Mouse (Mus musculus) cerebellum, adult 2 months (tissue): ENCODE measurements around the gene Mier3. TPM values are rescaled to one million over a fixed set of nuclear protein-coding genes. Genes with fewer than 3 reads are reported as not detected.

Experiments used
- DNase-seq, 2 experiments: peaks; one replicate each; pipeline ENCODE4 v3.0.0; 2021
- H3K27ac ChIP-seq: fragments of 200-500 bp; 2 replicates; pipeline ENCODE4 v1.5.1; 2012; ENCODE audit warnings: low read length, control low read depth, inconsistent platforms; ENCODE audit not compliant: insufficient read depth
- H3K27me3 ChIP-seq: fragments of 200-500 bp; 2 replicates; pipeline ENCODE4 v1.6.1; 2012; ENCODE audit warnings: inconsistent platforms, mild to moderate bottlenecking, low read length, moderate library complexity; ENCODE audit not compliant: control insufficient read depth, insufficient read depth
- H3K4me1 ChIP-seq: fragments of 200-500 bp; 2 replicates; pipeline ENCODE4 v1.6.1; 2011; ENCODE audit warnings: low read length; ENCODE audit not compliant: control insufficient read depth, insufficient read depth
- H3K4me3 ChIP-seq: fragments of 200-500 bp; replicated peaks from 2 replicates; pipeline ENCODE3; 2011; ENCODE audit warnings: mild to moderate bottlenecking, low read depth, low read length, control low read depth; ENCODE audit not compliant: insufficient read depth
- CTCF ChIP-seq: fragments of 200-500 bp; IDR thresholded peaks from 2 replicates; pipeline ENCODE4 v1.5.1; 2011; ENCODE audit warnings: low read depth, mild to moderate bottlenecking, control low read depth, low read length, moderate library complexity, borderline replicate concordance; ENCODE audit not compliant: insufficient read depth
- POLR2A ChIP-seq: fragments of 200-500 bp; IDR thresholded peaks from 2 replicates; pipeline ENCODE4 v1.6.1; 2011; ENCODE audit warnings: low read length, control low read depth, borderline replicate concordance; ENCODE audit not compliant: insufficient read depth
- WGBS: fragments of 180-500 bp; shearing (Covaris S2); methylation state at CpG from one replicate; pipeline ENCODE4 v1.1.7; 2018; 5-methylcytosine and 5-hydroxymethylcytosine counted together
- polyA plus RNA-seq: library from polyadenylated mRNA; depleted of rRNA; stranded (reverse); fragments of >200 nt; gene quantifications from 2 replicates; pipeline ENCODE4 v1.2.3, GENCODE M21; 2012

Gene Mier3
- polyA plus RNA-seq, 1 experiment = 12.7 TPM

- H3K27ac ChIP-seq = no peak overlapping the region
- 64% methylated on average over 9 of the region's 9 CpGs for WGBS
- TF ChIP-seq POLR2A (no peak), CTCF (no peak)
- H3K4me3 ChIP-seq = no peak overlapping the region
- no peak for DNase-seq
- no peaks in the 10 kb centered on the region for H3K4me1 ChIP-seq
- no peaks in the 10 kb centered on the region for H3K27me3 ChIP-seq
These were observed 38.9 kb downstream of the Mier3 start for GRCm38 (mm10) chr13:111719726-111720125.

GRCm38 (mm10) chr13:111724811-111725164, 44.0 kb downstream of the Mier3 start:
- no peak overlapping the region for H3K27ac ChIP-seq
- H3K4me3 ChIP-seq = peak overlapping the region; percentile 82
- under 1% methylated on average over 18 of the region's 18 CpGs for WGBS
- DNase-seq = no peak
- no peaks in the 10 kb centered on the region for H3K4me1 ChIP-seq
- no peak for TF ChIP-seq CTCF
- TF ChIP-seq POLR2A = no peak
- no peaks in the 10 kb centered on the region for H3K27me3 ChIP-seq

- Histone ChIP-seq H3K4me1 (no peaks in the 10 kb centered on the region), H3K27me3 (no peaks in the 10 kb centered on the region), H3K4me3 (peak overlapping the region; percentile 82), H3K27ac (no peak overlapping the region)
- no peak for TF ChIP-seq CTCF
- peak; percentile 53; the same call in 1 of the 2 replicates for TF ChIP-seq POLR2A
- peak; percentile 91 to 95 for DNase-seq
- under 1% methylated on average over 65 of the region's 65 CpGs for WGBS
These were observed 44.6 kb downstream of the Mier3 start for GRCm38 (mm10) chr13:111725165-111726077.

GRCm38 (mm10) chr13:111726898-111727297, 46.1 kb downstream of the Mier3 start:
- TF ChIP-seq CTCF (no peak), POLR2A (no peak)
- 95% methylated on average over 5 of the region's 5 CpGs for WGBS
- Histone ChIP-seq H3K27ac (no peak overlapping the region), H3K27me3 (no peaks in the 10 kb centered on the region), H3K4me1 (no peaks in the 10 kb centered on the region), H3K4me3 (no peak overlapping the region)
- DNase-seq = no peak

- no peaks in the 10 kb centered on the region for H3K27me3 ChIP-seq
- H3K4me3 ChIP-seq = no peak overlapping the region
- H3K27ac ChIP-seq = no peak overlapping the region
- TF ChIP-seq POLR2A (no peak), CTCF (no peak)
- no peak for DNase-seq
- WGBS = 80% methylated on average over 7 of the region's 7 CpGs
- H3K4me1 ChIP-seq = peaks cover 10% of the 10 kb centered on the region
These were observed 60.6 kb downstream of the Mier3 start for GRCm38 (mm10) chr13:111741204-111741990.

GRCm38 (mm10) chr13:111741991-111742615, 61.3 kb downstream of the Mier3 start:
- DNase-seq = peak in 1 of 2 experiments; percentile 55
- Histone ChIP-seq H3K27me3 (no peaks in the 10 kb centered on the region), H3K27ac (no peak overlapping the region), H3K4me3 (no peak overlapping the region), H3K4me1 (peaks cover 10% of the 10 kb centered on the region)
- 49% methylated on average over 6 of the region's 6 CpGs for WGBS
- TF ChIP-seq CTCF (peak; percentile 42; the same call in 1 of the 2 replicates), POLR2A (no peak)

- TF ChIP-seq CTCF = no peak
- TF ChIP-seq POLR2A = no peak
- Histone ChIP-seq H3K4me3 (no peak overlapping the region), H3K27ac (no peak overlapping the region), H3K4me1 (peaks cover 10% of the 10 kb centered on the region), H3K27me3 (no peaks in the 10 kb centered on the region)
- peak in 1 of 2 experiments; percentile 43 for DNase-seq
- 33% methylated on average over 6 of the region's 6 CpGs for WGBS
These were observed 63.6 kb downstream of the Mier3 start for GRCm38 (mm10) chr13:111744233-111745000.
